Comparison of ENCODE assay signal across 19 mouse cellular contexts in genomic region chr5:101082611-101083010, GRCm38 (mm10).
A peak's percentile ranks its signal among the peaks of the same experiment; 100 is the strongest.
DNase-seq lines count a peak whose midpoint lies in the region; ATAC-seq and TF ChIP-seq lines count a peak whose summit lies in the region.
"Had no signal": no experiment of that assay in that cellular context is flagged by ENCODE, and none has a peak within 500 bp of the region (broad histone marks: within the 10 kb centered on the region; RNA-seq: fewer than 3 reads in every experiment).

No protein-coding gene starts in this region.

- peak overlapping the region; percentile 37 for H3K4me2 ChIP-seq in forebrain, embryonic 14.5 days (ENCODE audit: low read length)
- H3K4me2 ChIP-seq in midbrain, postnatal 0 days (ENCODE audit: low read depth, low read length, poor library complexity, severe bottlenecking), result peak overlapping the region; percentile 22; the same call in 1 of the 2 replicates
- H3K4me2 ChIP-seq: embryonic facial prominence, embryonic 12.5 days; heart, embryonic 15.5 days; liver, embryonic 13.5 days; lung, embryonic 15.5 days had no signal

- H3K9me3 ChIP-seq in forebrain, embryonic 14.5 days (replicated peaks; ENCODE audit: control insufficient read depth, low read length), result no peaks in the 10 kb centered on the region
- H3K9me3 ChIP-seq in midbrain, postnatal 0 days (ENCODE audit: low read length), result no peaks in the 10 kb centered on the region
- H3K9me3 ChIP-seq: embryonic facial prominence, embryonic 12.5 days; heart, embryonic 15.5 days; lung, embryonic 15.5 days had no signal

- no peaks in the 10 kb centered on the region for H3K36me3 ChIP-seq in forebrain, embryonic 14.5 days (ENCODE audit: control insufficient read depth, insufficient read depth, low read length)
- no peaks in the 10 kb centered on the region for H3K36me3 ChIP-seq in midbrain, postnatal 0 days (ENCODE audit: insufficient read depth, low read length)
- H3K36me3 ChIP-seq: embryonic facial prominence, embryonic 12.5 days; heart, embryonic 15.5 days; liver, embryonic 13.5 days; lung, embryonic 15.5 days had no signal

- H3K4me3 ChIP-seq in forebrain, embryonic 14.5 days (ENCODE audit: low read depth, low read length), result 0 out of 2 replicates have a peak overlapping the region, but pooled peaks have one; percentile 1
- no peak overlapping the region for H3K4me3 ChIP-seq in midbrain, postnatal 0 days (ENCODE audit: low read depth, low read length)
- H3K4me3 ChIP-seq: embryonic facial prominence, embryonic 12.5 days; heart, embryonic 15.5 days; liver, embryonic 13.5 days; lung, embryonic 15.5 days had no signal

- H3K27ac ChIP-seq in forebrain, embryonic 14.5 days (ENCODE audit: low read depth, low read length), result peak overlapping the region; percentile 3; the same call in 1 of the 2 replicates
- no peak overlapping the region for H3K27ac ChIP-seq in midbrain, postnatal 0 days (ENCODE audit: low read depth, low read length)
- H3K27ac ChIP-seq: embryonic facial prominence, embryonic 12.5 days; heart, embryonic 15.5 days; liver, embryonic 13.5 days; lung, embryonic 15.5 days had no signal

- WGBS in forebrain, embryonic 14.5 days, result 45% methylated on average over 20 of the region's 20 CpGs
- 64% methylated on average over 20 of the region's 20 CpGs for WGBS in midbrain, postnatal 0 days

- TF ChIP-seq CTCF in midbrain, postnatal 0 days (IDR thresholded peaks at IDR 0.05), result no peak

- H3K4me1 ChIP-seq in forebrain, embryonic 14.5 days (ENCODE audit: control insufficient read depth, insufficient read depth, low read length), result no peaks in the 10 kb centered on the region
- H3K4me1 ChIP-seq in midbrain, postnatal 0 days (ENCODE audit: insufficient read depth, low read length), result no peaks in the 10 kb centered on the region
- H3K4me1 ChIP-seq: embryonic facial prominence, embryonic 12.5 days; heart, embryonic 15.5 days; liver, embryonic 13.5 days; lung, embryonic 15.5 days had no signal

- DNase-seq in frontal cortex, postnatal 14 days (ENCODE audit: low spot score in 2 of 2), result no peak
- peak; percentile 4 to 7 for DNase-seq in layer of hippocampus, postnatal 14 days (ENCODE audit: low spot score in 2 of 2)
- no peak for DNase-seq in layer of hippocampus, adult 9-10 months (ENCODE audit: low spot score)
- peak; percentile 62 for DNase-seq in forebrain, embryonic 14.5 days (ENCODE audit: low spot score)
- peak; percentile 22 for DNase-seq in midbrain, postnatal 0 days (ENCODE audit: low spot score)
- DNase-seq in adrenal gland, adult (ENCODE audit: inconsistent age in 2 of 2, low spot score in 1 of 2), result no peak
- no peak for DNase-seq in right cerebral cortex, postnatal 10 days (ENCODE audit: low spot score in 2 of 2)
- DNase-seq: adrenal gland, postnatal 36 days; cerebellum, adult 9-10 months; kidney, adult 8-10 months; kidney, postnatal 36 days; liver, embryonic 13.5 days; retina, postnatal 1 day; thymus, postnatal 4 days had no signal

- H3K27me3 ChIP-seq in forebrain, embryonic 14.5 days (replicated peaks; ENCODE audit: control insufficient read depth, insufficient read depth, low read length), result no peaks in the 10 kb centered on the region
- no peaks in the 10 kb centered on the region for H3K27me3 ChIP-seq in midbrain, postnatal 0 days (ENCODE audit: insufficient read depth, low read length)
- H3K27me3 ChIP-seq: embryonic facial prominence, embryonic 12.5 days; heart, embryonic 15.5 days; liver, embryonic 13.5 days; lung, embryonic 15.5 days had no signal

- H3K9ac ChIP-seq in forebrain, embryonic 14.5 days (ENCODE audit: low read length), result no peak overlapping the region
- H3K9ac ChIP-seq in midbrain, postnatal 0 days (replicated peaks; ENCODE audit: low read length, poor library complexity, severe bottlenecking), result no peak overlapping the region
- H3K9ac ChIP-seq: embryonic facial prominence, embryonic 12.5 days; heart, embryonic 15.5 days; liver, embryonic 13.5 days; lung, embryonic 15.5 days had no signal

- peak; percentile 59 for ATAC-seq in frontal cortex, adult (ENCODE audit: low TSS enrichment)
- 0 out of 2 replicates have a peak, but pooled peaks have one; percentile 32 for ATAC-seq in forebrain, embryonic 14.5 days
- ATAC-seq in midbrain, postnatal 0 days (ENCODE audit: low FRiP score), result no peak
- ATAC-seq: activated CD4-positive, CD25-positive, alpha-beta regulatory T cell, adult 4 months had no signal

Comparison
In these comparisons a context has a peak if more than half of its experiments do, and no peak if none do; other contexts are left out.
1. DNase-seq: peak in layer of hippocampus, postnatal 14 days (2 of 2), forebrain, embryonic 14.5 days (single experiment) and midbrain, postnatal 0 days (single experiment); none in frontal cortex, postnatal 14 days (0 of 2), layer of hippocampus, adult 9-10 months (single experiment), adrenal gland, adult (0 of 2) and right cerebral cortex, postnatal 10 days (0 of 2).